Mouse (Mus musculus) olfactory bulb, adult 2 months (tissue): ENCODE measurements around the gene Rbbp4. TPM values are rescaled to one million over a fixed set of nuclear protein-coding genes. Genes with fewer than 3 reads are reported as not detected.

Source experiments
- H3K27ac ChIP-seq: fragments of 200-500 bp; 2 replicates; pipeline ENCODE4 v1.5.1; 2012; ENCODE audit warnings: low read depth, low read length; ENCODE audit not compliant: insufficient read depth
- H3K4me1 ChIP-seq: fragments of 200-500 bp; 2 replicates; pipeline ENCODE4 v1.6.1; 2012; ENCODE audit warnings: low read length; ENCODE audit not compliant: control insufficient read depth, insufficient read depth
- H3K4me3 ChIP-seq: fragments of 200-500 bp; 2 replicates; pipeline ENCODE4 v1.5.1; 2012; ENCODE audit warnings: mild to moderate bottlenecking, low read depth, low read length, moderate library complexity; ENCODE audit not compliant: insufficient read depth
- CTCF ChIP-seq: fragments of 200-500 bp; IDR thresholded peaks from 2 replicates; pipeline ENCODE4 v1.5.1; 2012; ENCODE audit warnings: low read depth, mild to moderate bottlenecking, low read length, moderate library complexity; ENCODE audit not compliant: insufficient read depth
- POLR2A ChIP-seq: fragments of 200-500 bp; IDR thresholded peaks from 2 replicates; pipeline ENCODE4 v1.6.1; 2012; ENCODE audit warnings: mild to moderate bottlenecking, low read depth, low read length, moderate library complexity; ENCODE audit not compliant: insufficient read depth
- WGBS: fragments of 180-500 bp; shearing (Covaris S2); methylation state at CpG from one replicate; pipeline ENCODE4 v1.1.7; 2018; 5-methylcytosine and 5-hydroxymethylcytosine counted together
- polyA plus RNA-seq: library from polyadenylated mRNA; stranded (reverse); fragments of >200 nt; gene quantifications from 2 replicates; pipeline ENCODE4 v1.2.4, GENCODE M21; 2012; ENCODE audit warnings: low replicate concordance; ENCODE audit not compliant: missing spikeins, insufficient read depth, insufficient read length

Rbbp4 gene
- polyA plus RNA-seq, 1 experiment = not detected

GRCm38 (mm10) chr4:129307936-129308335 is 27.2 kb downstream of the Rbbp4 start:
- WGBS = 89% methylated on average over 1 of the region's 1 CpGs
- Histone ChIP-seq H3K27ac (no peak overlapping the region), H3K4me3 (no peak overlapping the region), H3K4me1 (no peaks in the 10 kb centered on the region)
- TF ChIP-seq POLR2A (no peak), CTCF (no peak)

GRCm38 (mm10) chr4:129304306-129304705 is 30.9 kb downstream of the Rbbp4 start:
- no peak for TF ChIP-seq CTCF
- TF ChIP-seq POLR2A = no peak
- WGBS = 53% methylated on average over 1 of the region's 1 CpGs
- Histone ChIP-seq H3K4me3 (no peak overlapping the region), H3K27ac (no peak overlapping the region), H3K4me1 (no peaks in the 10 kb centered on the region)

- H3K4me3 ChIP-seq = no peak overlapping the region
- H3K4me1 ChIP-seq = no peaks in the 10 kb centered on the region
- H3K27ac ChIP-seq = no peak overlapping the region
- TF ChIP-seq CTCF (no peak), POLR2A (no peak)
- WGBS = 84% methylated on average over 9 of the region's 9 CpGs
Measured at GRCm38 (mm10) chr4:129303816-129304215, 31.4 kb downstream of the Rbbp4 start.

- 72% methylated on average over 5 of the region's 5 CpGs for WGBS
- Histone ChIP-seq H3K4me1 (no peaks in the 10 kb centered on the region), H3K27ac (no peak overlapping the region), H3K4me3 (no peak overlapping the region)
- no peak for TF ChIP-seq POLR2A
- TF ChIP-seq CTCF = no peak
Measured at GRCm38 (mm10) chr4:129303401-129303800, 31.8 kb downstream of the Rbbp4 start.

GRCm38 (mm10) chr4:129299121-129299520 is 36.0 kb downstream of the Rbbp4 start:
- Histone ChIP-seq H3K27ac (no peak overlapping the region), H3K4me1 (no peaks in the 10 kb centered on the region), H3K4me3 (no peak overlapping the region)
- WGBS = 64% methylated on average over 10 of the region's 10 CpGs
- no peak for TF ChIP-seq CTCF
- TF ChIP-seq POLR2A = no peak

GRCm38 (mm10) chr4:129297724-129298123 is 37.4 kb downstream of the Rbbp4 start:
- TF ChIP-seq CTCF = no peak
- TF ChIP-seq POLR2A = no peak
- Histone ChIP-seq H3K4me1 (no peaks in the 10 kb centered on the region), H3K27ac (no peak overlapping the region), H3K4me3 (no peak overlapping the region)
- WGBS = 82% methylated on average over 4 of the region's 4 CpGs

GRCm38 (mm10) chr4:129296066-129296465 is 39.1 kb downstream of the Rbbp4 start:
- WGBS = 86% methylated on average over 7 of the region's 7 CpGs
- TF ChIP-seq CTCF (no peak), POLR2A (no peak)
- Histone ChIP-seq H3K27ac (no peak overlapping the region), H3K4me1 (no peaks in the 10 kb centered on the region), H3K4me3 (no peak overlapping the region)

- 73% methylated on average over 2 of the region's 2 CpGs for WGBS
- no peak overlapping the region for H3K27ac ChIP-seq
- H3K4me1 ChIP-seq = no peaks in the 10 kb centered on the region
- H3K4me3 ChIP-seq = no peak overlapping the region
- no peak for TF ChIP-seq CTCF
- TF ChIP-seq POLR2A = no peak
Measured at GRCm38 (mm10) chr4:129295188-129295587, 40.0 kb downstream of the Rbbp4 start.

GRCm38 (mm10) chr4:129293702-129294101 is 41.5 kb downstream of the Rbbp4 start:
- Histone ChIP-seq H3K4me3 (no peak overlapping the region), H3K4me1 (no peaks in the 10 kb centered on the region), H3K27ac (no peak overlapping the region)
- no peak for TF ChIP-seq CTCF
- no peak for TF ChIP-seq POLR2A
- 56% methylated on average over 16 of the region's 16 CpGs for whole genome bisulfite sequencing

- TF ChIP-seq POLR2A = no peak
- TF ChIP-seq CTCF = no peak
- H3K4me1 ChIP-seq = no peaks in the 10 kb centered on the region
- H3K4me3 ChIP-seq = no peak overlapping the region
- 84% methylated on average over 7 of the region's 7 CpGs for WGBS
- no peak overlapping the region for H3K27ac ChIP-seq
Measured at GRCm38 (mm10) chr4:129292831-129293230, 42.3 kb downstream of the Rbbp4 start.
